Mouse (Mus musculus) thymus, postnatal 36 days (tissue): ENCODE data around the gene Lhfpl5.

Source experiments
- DNase-seq, 2 experiments: peaks; one replicate each; pipeline ENCODE4 v3.0.0; 2022; ENCODE audit warnings: mixed read lengths in 2 of 2

The Lhfpl5 gene

DNA sequence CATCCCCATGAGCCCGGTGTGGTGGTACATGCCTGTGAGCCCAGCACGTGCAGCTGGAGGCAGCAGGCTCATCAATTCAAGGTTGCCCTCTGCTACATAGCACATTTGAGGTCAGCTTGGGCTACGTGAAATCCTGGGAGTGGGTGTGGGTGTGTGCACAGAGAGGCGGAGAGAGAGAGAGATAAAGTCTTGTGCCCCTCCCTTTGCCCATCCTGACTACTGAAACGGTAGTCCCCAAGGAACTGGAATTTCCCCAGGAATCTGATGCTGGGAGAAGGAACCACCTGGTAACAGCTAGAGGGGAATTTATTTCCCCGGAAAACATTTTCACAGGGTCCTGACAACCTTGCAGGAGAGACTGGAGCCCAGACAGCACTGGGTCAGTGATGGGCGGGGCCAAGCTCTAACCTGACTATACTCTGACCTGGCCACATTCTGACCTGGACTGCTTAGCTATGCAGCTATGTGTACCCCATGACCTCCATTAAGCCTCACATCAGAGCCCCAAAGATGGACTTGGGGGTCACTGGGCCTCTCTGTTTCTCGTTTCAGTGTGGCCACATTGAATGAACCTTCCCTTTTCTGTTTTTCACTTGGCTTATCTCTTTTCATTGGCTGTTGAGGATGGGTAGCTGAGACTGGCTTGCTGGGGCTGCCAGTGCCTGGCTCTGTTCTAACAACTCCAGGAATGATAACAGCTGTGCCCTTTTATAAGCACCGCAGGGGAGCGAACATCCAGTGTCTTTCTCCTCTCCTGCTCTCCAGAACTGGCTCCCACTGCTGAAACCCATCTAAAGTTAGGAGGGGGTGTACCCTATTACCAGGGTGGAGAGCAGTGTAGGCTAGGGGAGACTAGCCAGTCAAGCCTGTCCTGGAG lies 53.0 kb downstream of the Lhfpl5 start:
- DNase-seq: no peak

DNA sequence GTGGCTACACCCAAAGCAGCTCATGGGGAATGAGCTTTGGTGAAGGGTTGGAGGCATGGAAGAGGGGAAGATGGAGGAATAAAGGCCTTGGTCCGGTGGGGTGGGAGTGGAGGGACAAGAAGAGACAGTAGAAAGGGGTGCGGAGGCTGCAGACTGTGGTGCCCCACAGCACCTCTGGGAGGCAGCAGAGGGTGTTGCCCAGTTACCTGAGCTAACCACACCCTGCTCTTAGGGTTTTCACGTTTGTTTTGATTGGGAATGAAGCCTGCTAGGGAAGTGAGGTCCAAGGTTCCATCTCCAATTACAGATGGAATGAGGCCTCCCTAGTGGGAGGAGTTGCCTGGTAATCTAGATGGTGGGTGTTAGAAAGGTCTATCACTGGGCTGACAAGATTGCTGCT lies 53.7 kb downstream of the Lhfpl5 start:
- DNase-seq: no peak
